Mouse (Mus musculus) E14TG2a.4 (cell line): ENCODE measurements around the gene Slc27a3.

ENCODE experiments used
- CTCF ChIP-seq: conservative IDR thresholded peaks from 2 replicates; pipeline ENCODE4 v1.5.1; 2014; ENCODE audit warnings: low read length
- NANOG ChIP-seq: IDR thresholded peaks from 2 replicates; pipeline ENCODE4 v1.6.1; 2014; ENCODE audit warnings: borderline replicate concordance, low read length, mixed read lengths

- no peak for TF ChIP-seq CTCF
- TF ChIP-seq NANOG, result no peak
These were observed 4.8 kb downstream of the Slc27a3 start for GRCm38 (mm10) chr3:90384851-90385375.
